Mouse (Mus musculus) liver, embryonic 15.5 days (tissue): ENCODE measurements around the gene Rab11a. TPM values are rescaled to one million over a fixed set of nuclear protein-coding genes. Genes with fewer than 3 reads are reported as not detected.
"Not testable (repeated sequence)": the region's sequence is repeated elsewhere in the genome, so short reads cannot be mapped to it uniquely, and the experiment has no call there.

Experiments used
- ATAC-seq: fragments of 200-750 bp; cut with Nextera tagmentation; 2 replicates; pipeline ENCODE4 v1.8.0; 2017; ENCODE audit warnings: moderate number of reproducible peaks, mild to moderate bottlenecking, moderate library complexity; ENCODE audit not compliant: insufficient read depth
- H3K27ac ChIP-seq: fragments of 300-500 bp; sonication (generic); replicated peaks from 2 replicates; pipeline ENCODE4 v1.5.1; 2015; ENCODE audit warnings: mild to moderate bottlenecking, inconsistent platforms
- H3K27me3 ChIP-seq: fragments of 300-500 bp; sonication (generic); 2 replicates; pipeline ENCODE4 v1.6.1; 2015; ENCODE audit warnings: mild to moderate bottlenecking, inconsistent platforms
- H3K36me3 ChIP-seq: fragments of 300-500 bp; sonication (generic); replicated peaks from 2 replicates; pipeline ENCODE4 v1.6.1; 2015; ENCODE audit warnings: moderate library complexity, mild to moderate bottlenecking, inconsistent platforms
- H3K4me1 ChIP-seq: fragments of 300-500 bp; sonication (generic); replicated peaks from 2 replicates; pipeline ENCODE4 v1.6.1; 2015; ENCODE audit warnings: inconsistent platforms
- H3K4me2 ChIP-seq: fragments of 300-500 bp; sonication (generic); 2 replicates; pipeline ENCODE4 v1.6.1; 2015; ENCODE audit warnings: moderate library complexity, mild to moderate bottlenecking, inconsistent platforms
- H3K4me3 ChIP-seq: fragments of 300-500 bp; sonication (generic); replicated peaks from 2 replicates; pipeline ENCODE4 v1.5.1; 2015; ENCODE audit warnings: mild to moderate bottlenecking, inconsistent platforms
- H3K9ac ChIP-seq: fragments of 300-500 bp; sonication (generic); 2 replicates; pipeline ENCODE4 v1.6.1; 2015; ENCODE audit warnings: moderate library complexity, mild to moderate bottlenecking, inconsistent platforms
- H3K9me3 ChIP-seq: fragments of 300-500 bp; sonication (generic); replicated peaks from 2 replicates; pipeline ENCODE4 v1.6.1; 2016; ENCODE audit warnings: inconsistent platforms
- WGBS: fragments of 180-500 bp; shearing (Covaris S2); methylation state at CpG from one replicate; pipeline ENCODE4 v1.1.7; 2015; ENCODE audit warnings: mixed read lengths; ENCODE audit not compliant: insufficient replicate concordance; 5-methylcytosine and 5-hydroxymethylcytosine counted together
- polyA plus RNA-seq: library from polyadenylated mRNA; unstranded; fragments of >200 nt; fragmentation: Nextera tagmentation; extraction: Ambion mirVana; gene quantifications from 2 replicates; pipeline ENCODE4 v1.2.1, GENCODE M21; 2015

Gene Rab11a
- polyA plus RNA-seq, 1 experiment from 2014 or later = 214 TPM

DNA sequence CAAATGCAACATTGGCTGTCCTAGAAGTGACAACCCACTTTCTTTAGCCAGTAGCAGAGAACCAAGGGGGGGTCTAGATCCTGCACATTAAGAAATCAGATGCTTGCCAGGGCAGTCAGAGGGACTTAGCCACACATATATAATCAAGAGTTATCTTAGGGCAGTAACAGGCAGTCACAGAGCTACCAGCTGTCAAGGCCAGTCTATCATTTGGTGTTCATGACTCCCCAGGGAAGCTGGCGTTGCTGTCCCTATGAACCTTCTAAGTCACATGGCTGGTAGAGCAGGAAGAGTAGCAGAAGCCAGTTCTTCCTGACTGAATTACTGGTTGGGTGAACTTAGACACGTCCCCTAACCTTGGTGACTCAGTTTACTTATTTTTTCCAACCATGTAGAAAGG lies 44.5 kb downstream of the Rab11a start:
- WGBS = 55% methylated on average over 2 of the region's 2 CpGs

DNA sequence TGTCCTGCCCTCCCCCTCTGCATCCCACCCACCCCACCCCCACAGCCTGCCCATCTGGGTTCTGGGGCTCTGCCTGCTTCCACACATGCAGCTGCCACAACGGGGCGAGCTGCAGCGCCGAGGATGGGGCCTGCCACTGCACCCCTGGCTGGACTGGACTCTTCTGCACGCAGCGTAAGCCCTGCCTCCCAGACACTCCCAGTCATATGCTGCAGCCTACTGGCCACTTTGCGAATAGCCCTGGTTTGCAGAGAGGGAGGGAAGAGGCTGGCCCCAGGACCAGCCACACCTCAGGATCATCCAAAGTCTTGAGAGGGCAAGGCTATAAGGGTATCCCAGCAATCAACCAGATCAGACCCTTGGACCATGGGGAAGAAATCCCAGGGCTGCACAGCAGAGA lies 46.4 kb downstream of the Rab11a start:
- no peaks in the 10 kb centered on the region for H3K9me3 ChIP-seq
- 14% methylated on average over 7 of the region's 7 CpGs for WGBS
- H3K36me3 ChIP-seq = no peaks in the 10 kb centered on the region
- H3K9ac ChIP-seq = no peak overlapping the region
- H3K4me1 ChIP-seq = no peaks in the 10 kb centered on the region
- H3K4me2 ChIP-seq = no peak overlapping the region
- ATAC-seq = peak; percentile 34; the same call in 1 of the 2 replicates
- no peak overlapping the region for H3K27ac ChIP-seq
- H3K4me3 ChIP-seq = no peak overlapping the region
- no peaks in the 10 kb centered on the region for H3K27me3 ChIP-seq

More for the DNA sequence above, 44.5 kb downstream of the Rab11a start:
- H3K27me3 ChIP-seq = no peaks in the 10 kb centered on the region
- ATAC-seq = no peak
- no peak overlapping the region for H3K4me3 ChIP-seq
- no peak overlapping the region for H3K27ac ChIP-seq
- no peak overlapping the region for H3K9ac ChIP-seq
- no peaks in the 10 kb centered on the region for H3K9me3 ChIP-seq
- 0 out of 2 replicates have a peak, but pooled peaks cover 4% of the 10 kb centered on the region for H3K36me3 ChIP-seq
- H3K4me1 ChIP-seq = no peaks in the 10 kb centered on the region
- H3K4me2 ChIP-seq = no peak overlapping the region

DNA sequence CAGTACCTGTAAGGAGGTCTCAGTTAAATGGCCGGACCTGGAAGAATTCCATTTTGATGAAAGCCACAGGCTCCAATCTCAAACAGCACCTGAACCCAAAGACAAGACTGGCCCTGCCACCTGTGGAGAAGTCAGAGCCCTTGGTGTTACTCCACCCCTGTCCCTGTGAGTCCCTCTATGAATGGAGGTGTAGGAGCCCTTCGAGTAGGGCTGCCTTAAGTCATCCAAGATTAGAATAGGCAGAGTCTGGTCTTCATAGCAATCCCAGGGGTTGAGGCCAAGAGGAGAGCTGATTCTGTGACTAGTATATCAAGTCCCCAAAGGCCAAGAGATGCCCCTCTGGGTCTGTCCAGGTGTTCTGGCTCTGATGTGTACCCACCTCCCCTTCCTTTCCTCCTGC lies 46.8 kb downstream of the Rab11a start:
- H3K36me3 ChIP-seq = no peaks in the 10 kb centered on the region
- ATAC-seq = no peak
- H3K9ac ChIP-seq = no peak overlapping the region
- no peak overlapping the region for H3K4me2 ChIP-seq
- H3K9me3 ChIP-seq = no peaks in the 10 kb centered on the region
- H3K4me1 ChIP-seq = no peaks in the 10 kb centered on the region
- 70% methylated on average over 2 of the region's 2 CpGs for WGBS
- no peaks in the 10 kb centered on the region for H3K27me3 ChIP-seq
- H3K27ac ChIP-seq = no peak overlapping the region
- H3K4me3 ChIP-seq = no peak overlapping the region

DNA sequence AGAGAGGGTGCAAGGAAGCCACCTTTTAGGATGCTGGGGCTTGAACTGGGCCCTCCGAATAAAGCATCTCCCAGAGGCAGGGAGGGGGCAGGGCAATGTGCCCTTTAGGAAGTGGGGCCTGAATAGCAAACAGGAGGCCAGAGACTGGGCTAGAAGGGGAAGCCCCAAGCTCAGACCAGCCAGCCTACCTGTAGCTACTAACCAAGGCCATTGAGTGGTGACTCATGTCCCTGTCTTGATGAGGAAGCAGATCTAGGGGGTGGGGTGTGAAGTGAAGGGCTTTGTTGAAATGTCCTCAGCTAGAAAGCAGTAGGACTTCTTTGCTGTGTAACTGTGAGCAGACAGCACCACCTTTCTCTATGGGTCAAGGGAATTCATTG lies 49.6 kb downstream of the Rab11a start:
- Histone ChIP-seq H3K9me3 (no peaks in the 10 kb centered on the region), H3K36me3 (no peaks in the 10 kb centered on the region), H3K9ac (no peak overlapping the region), H3K4me2 (no peak overlapping the region), H3K4me1 (no peaks in the 10 kb centered on the region), H3K4me3 (no peak overlapping the region), H3K27me3 (no peaks in the 10 kb centered on the region), H3K27ac (no peak overlapping the region)
- no peak for ATAC-seq
- WGBS = 50% methylated on average over 1 of the region's 1 CpGs

DNA sequence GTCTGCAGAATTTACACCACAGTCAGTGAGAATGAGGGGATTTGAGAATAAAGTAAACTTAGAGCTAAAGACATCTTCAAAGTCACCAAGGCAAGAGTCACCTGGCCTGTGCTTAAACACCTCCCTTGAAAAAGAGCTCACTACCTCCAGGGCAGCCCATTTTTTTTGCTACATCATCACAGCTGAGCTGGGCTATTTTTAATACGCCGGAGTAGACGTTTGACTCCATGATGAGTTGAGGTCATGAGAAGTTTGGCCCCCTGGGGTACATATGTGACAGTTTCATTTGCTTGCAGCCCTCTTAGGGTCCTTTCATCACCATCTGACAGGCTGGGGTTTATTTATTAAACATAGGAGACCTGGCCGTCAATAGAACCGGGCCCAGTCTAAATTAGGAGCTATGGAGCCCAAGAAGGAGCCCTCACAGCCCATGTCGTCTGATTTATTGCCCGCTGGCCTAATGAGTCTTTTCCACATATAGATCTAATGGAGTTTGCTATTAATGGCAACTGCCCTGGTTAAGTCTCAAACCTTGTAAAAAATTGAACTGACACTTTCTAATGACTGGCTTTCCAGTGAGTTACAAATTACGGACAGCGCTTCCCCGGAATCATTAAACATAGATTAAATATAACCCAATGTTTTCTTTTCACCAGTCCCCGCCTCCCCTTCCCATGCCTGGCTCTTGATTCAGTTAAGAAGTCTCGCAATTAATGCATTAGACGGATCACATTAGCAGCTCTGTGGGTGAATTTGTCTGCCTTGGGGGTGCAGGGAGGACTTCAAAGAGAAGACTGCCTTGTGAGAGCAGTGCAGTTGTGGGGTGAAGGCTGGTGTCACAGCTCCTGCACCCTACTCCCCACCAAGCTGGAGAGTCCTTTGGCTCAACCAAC lies 50.2 kb downstream of the Rab11a start:
- Histone ChIP-seq H3K27me3 (no peaks in the 10 kb centered on the region), H3K36me3 (no peaks in the 10 kb centered on the region), H3K4me2 (no peak overlapping the region), H3K4me3 (no peak overlapping the region), H3K4me1 (no peaks in the 10 kb centered on the region), H3K9ac (no peak overlapping the region), H3K27ac (no peak overlapping the region), H3K9me3 (no peaks in the 10 kb centered on the region)
- 73% methylated on average over 13 of the region's 13 CpGs for WGBS
- no peak for ATAC-seq

DNA sequence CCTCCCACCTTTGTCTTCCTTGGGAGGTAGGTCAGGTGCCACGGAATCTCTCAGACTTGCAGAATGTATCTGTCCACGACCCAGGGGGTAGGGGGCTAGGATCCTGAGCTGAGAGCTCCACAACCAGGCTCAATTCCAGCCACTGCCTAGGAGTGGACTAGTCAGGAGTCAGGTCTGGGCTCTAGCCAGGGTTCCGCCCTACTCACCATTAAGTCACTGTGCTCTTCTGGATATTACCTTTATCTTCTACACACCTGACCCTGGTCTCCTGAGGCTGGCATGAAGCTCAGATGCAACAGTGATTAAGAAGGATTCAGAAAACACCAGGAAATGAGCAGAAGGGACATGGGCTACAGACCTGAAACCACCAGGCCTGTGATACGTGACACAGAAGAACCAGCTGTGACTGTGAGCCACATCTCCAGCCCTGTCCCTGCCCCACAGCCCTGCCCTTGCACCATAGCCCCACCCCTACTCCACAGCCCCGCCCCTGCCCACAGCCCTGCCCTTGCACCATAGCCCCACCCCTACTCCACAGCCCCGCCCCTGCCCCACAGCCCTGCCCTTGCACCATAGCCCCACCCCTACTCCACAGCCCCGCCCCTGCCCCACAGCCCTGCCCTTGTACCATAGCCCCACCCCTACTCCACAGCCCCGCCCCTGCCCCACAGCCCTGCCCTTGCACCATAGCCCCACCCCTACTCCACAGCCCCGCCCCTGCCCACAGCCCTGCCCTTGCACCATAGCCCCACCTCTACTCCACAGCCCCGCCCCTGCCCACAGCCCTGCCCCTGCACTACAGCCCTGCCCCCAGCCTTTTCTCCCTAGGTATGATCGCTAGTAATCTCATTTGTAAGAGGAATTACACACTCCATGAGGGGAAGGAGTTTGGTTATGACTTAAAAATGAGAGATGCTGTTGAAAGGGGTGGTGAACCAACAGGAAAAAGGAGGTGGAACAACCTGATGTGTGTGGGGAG lies 65.9 kb downstream of the Rab11a start:
- H3K9ac ChIP-seq, H3K27ac ChIP-seq, H3K4me2 ChIP-seq, H3K9me3 ChIP-seq, H3K36me3 ChIP-seq, H3K27me3 ChIP-seq, H3K4me3 ChIP-seq: not testable (repeated sequence)
- WGBS = 25% methylated on average over 10 of the region's 11 CpGs
- ATAC-seq = peak; percentile 72; the same call in 1 of the 2 replicates
- peaks cover 15% of the 10 kb centered on the region for H3K4me1 ChIP-seq

DNA sequence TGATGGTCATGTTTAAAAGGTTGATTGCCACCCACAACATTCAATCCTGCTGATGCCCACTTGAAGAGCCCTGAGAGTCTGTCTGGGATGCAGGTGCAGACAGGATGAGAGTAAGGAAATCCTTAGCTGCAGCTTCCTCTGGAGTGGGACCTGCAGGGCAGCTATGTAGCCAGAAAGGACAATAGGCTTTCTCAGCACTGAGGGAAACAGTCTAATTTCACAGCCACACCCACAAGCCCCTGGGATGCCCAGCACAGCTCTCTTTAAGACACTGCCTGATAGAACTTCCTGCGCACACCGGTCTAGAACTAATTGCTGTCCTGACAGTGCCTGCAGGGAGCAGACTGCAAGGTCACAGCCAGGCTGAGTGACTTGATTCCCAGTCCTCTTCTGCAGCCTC lies 69.6 kb downstream of the Rab11a start:
- Histone ChIP-seq H3K9me3 (no peaks in the 10 kb centered on the region), H3K27me3 (0 out of 2 replicates have a peak, but pooled peaks cover 4% of the 10 kb centered on the region), H3K9ac (no peak overlapping the region), H3K4me2 (no peak overlapping the region), H3K4me1 (peaks cover 15% of the 10 kb centered on the region), H3K36me3 (no peaks in the 10 kb centered on the region), H3K27ac (no peak overlapping the region), H3K4me3 (no peak overlapping the region)
- 61% methylated on average over 2 of the region's 2 CpGs for WGBS
- no peak for ATAC-seq

DNA sequence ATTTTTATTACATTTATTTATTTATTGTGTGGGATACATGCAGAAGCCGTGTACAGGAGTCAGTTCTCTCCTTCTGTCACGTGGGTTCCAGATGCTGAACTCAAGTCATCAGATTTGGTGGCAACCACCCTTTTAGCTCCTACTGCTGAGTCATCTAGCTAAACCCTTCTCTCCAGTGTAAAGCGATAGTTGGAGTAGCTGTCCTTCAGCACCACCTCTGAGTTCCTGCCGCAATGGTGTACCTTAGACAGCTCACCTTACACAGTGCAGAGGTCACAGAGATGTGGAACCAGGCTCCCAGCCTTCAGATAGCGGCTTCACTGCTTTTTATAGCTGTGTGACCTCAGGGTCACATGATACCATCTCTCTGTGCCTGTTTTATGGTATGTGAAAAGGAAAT lies 70.0 kb downstream of the Rab11a start:
- Histone ChIP-seq H3K4me3 (no peak overlapping the region), H3K4me1 (peaks cover 15% of the 10 kb centered on the region), H3K4me2 (no peak overlapping the region), H3K27me3 (0 out of 2 replicates have a peak, but pooled peaks cover 4% of the 10 kb centered on the region), H3K9ac (no peak overlapping the region), H3K36me3 (no peaks in the 10 kb centered on the region), H3K27ac (no peak overlapping the region), H3K9me3 (no peaks in the 10 kb centered on the region)
- 5% methylated on average over 5 of the region's 5 CpGs for WGBS
- no peak for ATAC-seq

DNA sequence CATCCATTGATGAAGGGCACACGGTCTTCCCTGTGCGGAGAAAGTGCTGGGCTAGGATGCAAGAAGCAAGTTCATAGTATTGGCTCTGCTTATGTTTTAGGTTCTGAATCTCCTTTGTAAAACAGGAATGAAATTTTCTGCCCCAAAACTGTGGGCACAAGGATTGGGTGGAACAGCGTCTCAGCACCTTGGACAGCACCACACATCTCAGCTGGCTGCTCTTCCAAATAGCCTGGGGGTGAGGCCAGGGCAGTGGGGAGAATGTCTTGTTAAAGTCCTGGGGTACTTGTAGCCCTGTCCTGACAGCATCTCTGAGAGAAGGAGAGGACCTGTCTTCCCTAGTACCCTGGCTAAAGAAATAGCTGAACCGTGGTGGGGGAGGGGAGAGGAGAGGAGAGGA lies 71.0 kb downstream of the Rab11a start:
- Histone ChIP-seq H3K9me3 (no peaks in the 10 kb centered on the region), H3K4me3 (no peak overlapping the region), H3K27me3 (0 out of 2 replicates have a peak, but pooled peaks cover 4% of the 10 kb centered on the region), H3K4me1 (peaks cover 8% of the 10 kb centered on the region), H3K4me2 (no peak overlapping the region), H3K9ac (no peak overlapping the region), H3K36me3 (no peaks in the 10 kb centered on the region), H3K27ac (no peak overlapping the region)
- 28% methylated on average over 4 of the region's 4 CpGs for WGBS
- no peak for ATAC-seq
